Mouse (Mus musculus) liver, embryonic 16.5 days (tissue): ENCODE results near the gene Cpm. TPM values are rescaled to one million over a fixed set of nuclear protein-coding genes. Genes with fewer than 3 reads are reported as not detected.

Experiments
- ATAC-seq: fragments of 200-750 bp; cut with Nextera tagmentation; 2 replicates; pipeline ENCODE4 v1.8.0; 2017; ENCODE audit warnings: low read depth, mild to moderate bottlenecking, moderate number of reproducible peaks, moderate library complexity
- H3K27ac ChIP-seq: fragments of 300-500 bp; sonication (generic); 2 replicates; pipeline ENCODE4 v1.5.1; 2014; ENCODE audit warnings: mild to moderate bottlenecking, low read length
- H3K27me3 ChIP-seq: fragments of 300-500 bp; sonication (generic); 2 replicates; pipeline ENCODE4 v1.6.1; 2014; ENCODE audit warnings: low read depth, low read length, mixed read lengths; ENCODE audit not compliant: control insufficient read depth, insufficient read depth
- H3K36me3 ChIP-seq: fragments of 300-500 bp; sonication (generic); 2 replicates; pipeline ENCODE4 v1.6.1; 2014; ENCODE audit warnings: mild to moderate bottlenecking; ENCODE audit not compliant: control insufficient read depth, insufficient read depth
- H3K4me1 ChIP-seq: fragments of 300-500 bp; sonication (generic); 2 replicates; pipeline ENCODE4 v1.6.1; 2014; ENCODE audit warnings: low read depth, low read length, mixed read lengths; ENCODE audit not compliant: control insufficient read depth
- H3K4me2 ChIP-seq: fragments of 300-500 bp; sonication (generic); 2 replicates; pipeline ENCODE4 v1.6.1; 2014; ENCODE audit warnings: low read depth, low read length, mixed read lengths
- H3K4me3 ChIP-seq: fragments of 300-500 bp; sonication (generic); 2 replicates; pipeline ENCODE4 v1.5.1; 2014; ENCODE audit warnings: low read depth, mild to moderate bottlenecking, low read length
- H3K9ac ChIP-seq: fragments of 300-500 bp; sonication (generic); 2 replicates; pipeline ENCODE4 v1.6.1; 2014; ENCODE audit warnings: low read depth, low read length
- H3K9me3 ChIP-seq: fragments of 300-500 bp; sonication (generic); replicated peaks from 2 replicates; pipeline ENCODE4 v1.6.1; 2016; ENCODE audit warnings: low read length; ENCODE audit not compliant: control insufficient read depth
- WGBS: fragments of 180-500 bp; shearing (Covaris S2); extraction: QIAGEN DNeasy Blood & Tissue Kit; methylation state at CpG from one replicate; pipeline ENCODE4 v1.1.7; 2014; ENCODE audit not compliant: insufficient replicate concordance; 5-methylcytosine and 5-hydroxymethylcytosine counted together
- polyA plus RNA-seq: library from polyadenylated mRNA; unstranded; fragments of >200 nt; fragmentation: Nextera tagmentation; extraction: Ambion mirVana; gene quantifications from 2 replicates; pipeline ENCODE4 v1.2.1, GENCODE M21; 2015

The Cpm gene
- polyA plus RNA-seq, 1 experiment from 2014 or later, result 61.6 TPM

DNA sequence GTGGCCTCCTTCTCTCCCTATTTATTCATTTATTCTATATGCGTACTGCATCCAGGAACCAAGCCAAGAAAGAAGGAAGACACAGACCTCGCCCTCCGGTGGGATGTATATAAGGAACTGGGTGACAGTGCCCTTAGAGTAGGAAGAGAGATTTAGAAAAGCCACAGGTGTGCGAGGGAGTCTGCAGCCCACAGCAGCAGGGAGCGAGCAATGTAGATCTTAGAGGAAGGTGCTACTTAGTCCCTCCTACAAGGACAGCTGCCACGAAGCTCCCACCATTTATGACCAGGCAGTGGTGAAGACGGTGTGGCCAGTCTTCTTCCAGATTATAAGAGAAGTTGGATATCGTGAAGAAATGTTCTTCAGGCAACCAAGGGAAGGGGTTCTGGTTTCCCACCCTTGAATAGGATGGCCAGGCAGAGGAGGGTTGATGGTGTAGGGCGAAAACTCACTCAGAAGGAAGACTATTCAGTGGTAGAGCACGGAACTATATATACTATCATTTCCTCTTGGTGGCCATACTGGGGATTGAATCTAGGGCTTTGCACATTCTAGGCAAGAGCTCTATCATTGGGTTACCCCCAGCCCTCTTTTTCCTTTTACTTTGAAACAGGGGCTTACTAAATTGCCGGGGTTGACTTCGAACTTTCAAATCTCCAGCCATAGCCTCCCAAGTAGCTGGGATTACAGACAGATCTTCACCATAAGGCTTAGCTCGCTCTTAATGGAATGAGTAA lies 42.8 kb downstream of the Cpm start:
- ATAC-seq, result no peak
- Histone ChIP-seq H3K4me3 (no peak overlapping the region), H3K9ac (no peak overlapping the region), H3K4me2 (no peak overlapping the region), H3K36me3 (no peaks in the 10 kb centered on the region), H3K4me1 (no peaks in the 10 kb centered on the region; the same call in 1 of the 2 replicates), H3K27ac (no peak overlapping the region), H3K27me3 (no peaks in the 10 kb centered on the region), H3K9me3 (no peaks in the 10 kb centered on the region)
- WGBS, result 69% methylated on average over 13 of the region's 13 CpGs

GRCm38 (mm10) chr10:117672693-117673092 lies 43.4 kb downstream of the Cpm start:
- no peak overlapping the region for H3K4me3 ChIP-seq
- WGBS, result 79% methylated on average over 7 of the region's 7 CpGs
- no peaks in the 10 kb centered on the region for H3K36me3 ChIP-seq
- no peaks in the 10 kb centered on the region for H3K9me3 ChIP-seq
- H3K27ac ChIP-seq, result no peak overlapping the region
- H3K27me3 ChIP-seq, result no peaks in the 10 kb centered on the region
- no peak overlapping the region for H3K4me2 ChIP-seq
- no peak overlapping the region for H3K9ac ChIP-seq
- no peak for ATAC-seq
- H3K4me1 ChIP-seq, result peaks cover 2% of the 10 kb centered on the region; the same call in 1 of the 2 replicates

DNA sequence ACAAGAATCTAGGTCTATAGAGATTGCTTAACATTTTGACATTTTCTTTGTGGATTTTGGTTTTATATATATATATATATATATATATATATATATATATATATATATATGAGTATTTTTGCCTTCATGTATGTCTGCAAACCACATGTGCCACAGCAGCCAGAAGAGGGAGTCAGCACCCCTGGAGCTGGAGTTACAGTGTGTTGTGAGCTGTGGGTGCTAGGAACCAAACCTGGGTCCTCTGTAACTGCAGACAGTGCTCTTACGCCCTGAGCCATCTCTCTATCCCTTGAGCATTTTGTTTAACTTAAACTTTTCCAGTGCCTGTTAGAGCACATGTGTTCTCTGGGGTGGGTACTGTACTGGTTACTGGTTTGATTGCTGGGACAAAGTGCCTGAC lies 44.6 kb downstream of the Cpm start:
- H3K9ac ChIP-seq, result no peak overlapping the region
- H3K36me3 ChIP-seq, result no peaks in the 10 kb centered on the region
- no peak overlapping the region for H3K4me3 ChIP-seq
- no peak for ATAC-seq
- H3K4me2 ChIP-seq, result no peak overlapping the region
- WGBS, result 70% methylated on average over 1 of the region's 1 CpGs
- no peaks in the 10 kb centered on the region for H3K9me3 ChIP-seq
- peaks cover 10% of the 10 kb centered on the region for H3K4me1 ChIP-seq
- no peaks in the 10 kb centered on the region for H3K27me3 ChIP-seq
- H3K27ac ChIP-seq, result no peak overlapping the region

DNA sequence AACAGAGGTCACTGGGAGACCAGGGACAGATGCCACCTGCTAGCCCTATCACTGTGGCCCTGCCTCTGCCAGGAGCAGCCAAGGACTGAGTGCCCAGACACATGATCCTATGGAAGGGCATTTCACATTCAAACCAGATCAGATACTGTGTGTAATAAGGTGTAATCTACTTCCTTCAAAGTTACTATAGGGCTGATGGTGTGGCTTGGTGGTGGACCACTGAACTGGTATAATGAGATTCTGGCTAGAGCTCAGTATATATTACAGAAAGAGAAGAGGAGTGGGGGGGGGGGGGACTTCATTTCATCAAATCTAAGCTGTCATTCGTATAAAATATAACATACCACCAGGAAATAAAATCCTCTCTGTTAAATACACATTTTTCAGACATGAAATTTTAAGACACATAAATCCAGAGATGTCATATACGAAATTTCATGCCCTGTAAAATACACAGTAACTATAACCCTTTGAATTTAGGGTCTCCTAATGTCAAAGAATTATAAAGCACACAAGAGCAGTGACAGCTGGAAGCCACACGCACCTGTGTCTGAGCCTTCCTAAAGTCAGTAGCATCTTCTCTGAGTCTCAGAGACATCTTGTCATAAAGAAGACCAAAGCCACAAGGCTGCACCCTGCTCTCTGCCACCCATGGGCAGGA lies 45.2 kb downstream of the Cpm start:
- H3K27ac ChIP-seq, result no peak overlapping the region
- H3K9me3 ChIP-seq, result no peaks in the 10 kb centered on the region
- H3K9ac ChIP-seq, result no peak overlapping the region
- H3K27me3 ChIP-seq, result no peaks in the 10 kb centered on the region
- H3K4me2 ChIP-seq, result no peak overlapping the region
- no peak for ATAC-seq
- 54% methylated on average over 3 of the region's 3 CpGs for WGBS
- peaks cover 10% of the 10 kb centered on the region for H3K4me1 ChIP-seq
- no peak overlapping the region for H3K4me3 ChIP-seq
- H3K36me3 ChIP-seq, result no peaks in the 10 kb centered on the region

- ATAC-seq, result no peak
- Histone ChIP-seq H3K36me3 (no peaks in the 10 kb centered on the region), H3K4me3 (no peak overlapping the region), H3K27me3 (no peaks in the 10 kb centered on the region), H3K9me3 (no peaks in the 10 kb centered on the region), H3K4me2 (peak overlapping the region; percentile 28), H3K27ac (no peak overlapping the region), H3K4me1 (peaks cover 10% of the 10 kb centered on the region), H3K9ac (no peak overlapping the region)
- WGBS, result 35% methylated on average over 20 of the region's 20 CpGs
These were observed 46.1 kb downstream of the Cpm start for GRCm38 (mm10) chr10:117675096-117676035.

GRCm38 (mm10) chr10:117676036-117676643 lies 46.8 kb downstream of the Cpm start:
- no peaks in the 10 kb centered on the region for H3K36me3 ChIP-seq
- H3K4me1 ChIP-seq, result peaks cover 10% of the 10 kb centered on the region
- H3K4me3 ChIP-seq, result no peak overlapping the region
- WGBS, result 32% methylated on average over 19 of the region's 19 CpGs
- no peak overlapping the region for H3K9ac ChIP-seq
- H3K27me3 ChIP-seq, result no peaks in the 10 kb centered on the region
- peak overlapping the region; percentile 28 for H3K4me2 ChIP-seq
- no peak overlapping the region for H3K27ac ChIP-seq
- ATAC-seq, result no peak
- no peaks in the 10 kb centered on the region for H3K9me3 ChIP-seq

- Histone ChIP-seq H3K9ac (no peak overlapping the region), H3K9me3 (no peaks in the 10 kb centered on the region), H3K4me2 (peak overlapping the region; percentile 35; the same call in 1 of the 2 replicates), H3K27ac (no peak overlapping the region), H3K4me3 (no peak overlapping the region), H3K36me3 (no peaks in the 10 kb centered on the region), H3K27me3 (no peaks in the 10 kb centered on the region), H3K4me1 (peaks cover 10% of the 10 kb centered on the region)
- 30% methylated on average over 17 of the region's 17 CpGs for whole genome bisulfite sequencing
- ATAC-seq, result no peak
These were observed 47.5 kb downstream of the Cpm start for GRCm38 (mm10) chr10:117676644-117677313.

GRCm38 (mm10) chr10:117677494-117678236 lies 48.4 kb downstream of the Cpm start:
- no peak for ATAC-seq
- H3K9ac ChIP-seq, result peak overlapping the region; percentile 7; the same call in 1 of the 2 replicates
- H3K27ac ChIP-seq, result no peak overlapping the region

More at GRCm38 (mm10) chr10:117677494-117678236, 48.4 kb downstream of the Cpm start:
- H3K36me3 ChIP-seq, result no peaks in the 10 kb centered on the region
- no peaks in the 10 kb centered on the region for H3K9me3 ChIP-seq
- WGBS, result 63% methylated on average over 13 of the region's 13 CpGs
- H3K27me3 ChIP-seq, result no peaks in the 10 kb centered on the region
- no peak overlapping the region for H3K4me2 ChIP-seq
- H3K4me3 ChIP-seq, result no peak overlapping the region
- peaks cover 10% of the 10 kb centered on the region for H3K4me1 ChIP-seq
